Mouse (Mus musculus): ENCODE data around the gene Gm20604.

DNA sequence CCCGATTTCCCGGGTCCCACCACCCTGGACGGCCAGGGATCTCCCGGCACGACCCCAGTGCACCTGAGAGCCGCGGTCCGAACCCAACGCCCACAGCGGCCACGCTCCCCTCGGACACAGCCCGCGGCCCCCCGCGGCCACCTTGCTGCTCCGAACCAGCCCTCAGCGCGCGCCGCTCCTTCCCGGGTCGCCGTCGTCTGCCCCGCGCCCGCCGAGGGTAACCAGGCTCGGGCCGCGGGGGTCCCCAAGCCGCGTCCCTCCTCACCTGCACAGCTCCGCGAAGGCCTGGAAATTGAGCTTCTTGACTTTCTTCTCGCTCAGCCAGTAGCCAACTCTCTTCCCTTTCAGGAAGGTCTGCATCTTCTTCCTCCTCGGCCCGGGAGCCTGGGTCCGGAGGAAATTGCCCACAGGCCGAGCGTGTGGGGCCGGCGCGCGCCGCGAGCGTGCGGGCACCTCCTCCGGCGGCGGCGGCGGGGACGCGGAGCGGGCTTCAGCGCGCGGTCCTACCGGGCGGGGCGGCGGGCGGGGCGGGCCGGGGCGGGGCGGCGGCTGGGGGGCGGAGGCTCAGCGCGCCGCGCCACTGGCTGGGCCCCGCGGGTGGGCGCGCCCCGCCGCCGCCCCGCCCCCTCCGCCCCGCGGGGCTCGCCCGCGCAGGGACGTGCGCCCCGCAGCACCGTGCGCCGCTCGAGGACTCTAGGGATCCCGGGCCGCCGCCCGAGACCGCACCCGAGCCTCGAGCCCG is 53.8 kb downstream of the Gm20604 start, which contains the start of gene Itpk1:
- TF ChIP-seq CTCF (IDR thresholded peaks at IDR 0.05; ENCODE audit: low read depth, low read length) (no peak), POLR2A (IDR thresholded peaks at IDR 0.05; ENCODE audit: insufficient read depth, low read length) (no peak), EP300 (IDR thresholded peaks at IDR 0.05; ENCODE audit: insufficient read depth, low read depth, low read length) (no peak)

Data from ES-Bruce4 (cell line).